Mouse (Mus musculus) gastrocnemius, postnatal 25 days (tissue): ENCODE measurements around the gene Dgkg. TPM values are rescaled to one million over a fixed set of nuclear protein-coding genes. Genes with fewer than 3 reads are reported as not detected.

ENCODE experiments used
- DNase-seq: peaks from one replicate; pipeline ENCODE4 v3.0.0; 2022
- total RNA-seq, 2 experiments: library from RNA; stranded (reverse); gene quantifications; 1 replicate in 1 of 2; 2 replicates in 1 of 2; pipeline ENCODE4 v1.2.3; 2021

Dgkg gene
- total RNA-seq, 2 experiments from 2014 or later: 0.59 to 0.69 TPM

- DNase-seq: peak; percentile 21
Observed at GRCm38 (mm10) chr16:22545799-22546198, 111.2 kb downstream of the Dgkg start.

GRCm38 (mm10) chr16:22545016-22545561, 111.9 kb downstream of the Dgkg start:
- DNase-seq: no peak

GRCm38 (mm10) chr16:22542691-22543141, 114.3 kb downstream of the Dgkg start:
- DNase-seq: peak; percentile 48

- DNase-seq: no peak
Observed at GRCm38 (mm10) chr16:22539275-22539674, 117.7 kb downstream of the Dgkg start.

GRCm38 (mm10) chr16:22536581-22537160, 120.3 kb downstream of the Dgkg start:
- DNase-seq: no peak

GRCm38 (mm10) chr16:22533087-22533486, 123.9 kb downstream of the Dgkg start:
- DNase-seq: no peak

- DNase-seq: no peak
Observed at GRCm38 (mm10) chr16:22531834-22532233, 125.2 kb downstream of the Dgkg start.

GRCm38 (mm10) chr16:22531041-22531440, 126.0 kb downstream of the Dgkg start:
- DNase-seq: no peak

- DNase-seq: no peak
Observed at GRCm38 (mm10) chr16:22527499-22527939, 129.5 kb downstream of the Dgkg start.

GRCm38 (mm10) chr16:22526386-22526785, 130.6 kb downstream of the Dgkg start:
- no peak for DNase-seq

- DNase-seq: peak; percentile 62
Observed at GRCm38 (mm10) chr16:22517431-22518384, 139.3 kb downstream of the Dgkg start.

GRCm38 (mm10) chr16:22515476-22515875, 141.5 kb downstream of the Dgkg start:
- no peak for DNase-seq

- no peak for DNase-seq
Observed at GRCm38 (mm10) chr16:22510861-22511637, 146.0 kb downstream of the Dgkg start.

- no peak for DNase-seq
Observed at GRCm38 (mm10) chr16:22508936-22509563, 148.0 kb downstream of the Dgkg start.

- no peak for DNase-seq
Observed at GRCm38 (mm10) chr16:22505656-22506055, 151.4 kb downstream of the Dgkg start.

- peak; percentile 16 for DNase-seq
Observed at GRCm38 (mm10) chr16:22504851-22505250, 152.2 kb downstream of the Dgkg start.

GRCm38 (mm10) chr16:22504049-22504448, 153.0 kb downstream of the Dgkg start:
- peak; percentile 15 for DNase-seq

GRCm38 (mm10) chr16:22503467-22503866, 153.6 kb downstream of the Dgkg start:
- no peak for DNase-seq

GRCm38 (mm10) chr16:22501855-22502254, 155.2 kb downstream of the Dgkg start:
- no peak for DNase-seq

- no peak for DNase-seq
Observed at GRCm38 (mm10) chr16:22500561-22500960, 156.5 kb downstream of the Dgkg start.

GRCm38 (mm10) chr16:22499951-22500350, 157.1 kb downstream of the Dgkg start:
- DNase-seq: no peak

GRCm38 (mm10) chr16:22499447-22499846, 157.6 kb downstream of the Dgkg start:
- no peak for DNase-seq
